Mouse (Mus musculus) midbrain, embryonic 11.5 days (tissue): ENCODE results near the gene Gm11011. TPM values are rescaled to one million over a fixed set of nuclear protein-coding genes. Genes with fewer than 3 reads are reported as not detected.

ENCODE experiments used
- ATAC-seq: fragments of 200-750 bp; cut with Nextera tagmentation; 2 replicates; pipeline ENCODE4 v1.8.0; 2017; ENCODE audit warnings: moderate TSS enrichment, moderate library complexity; ENCODE audit not compliant: low FRiP score
- DNase-seq: peaks from one replicate; pipeline ENCODE4 v3.0.0; 2015; ENCODE audit warnings: low spot score; ENCODE audit errors: missing footprints
- H3K27ac ChIP-seq: fragments of 300-500 bp; sonication (generic); 2 replicates; pipeline ENCODE4 v1.5.1; 2014; ENCODE audit warnings: low read depth, low read length
- H3K27me3 ChIP-seq: fragments of 300-500 bp; sonication (generic); 2 replicates; pipeline ENCODE4 v1.6.1; 2014; ENCODE audit warnings: mild to moderate bottlenecking, low read length, moderate library complexity, mixed read lengths; ENCODE audit not compliant: control insufficient read depth, insufficient read depth
- H3K36me3 ChIP-seq: fragments of 300-500 bp; sonication (generic); 2 replicates; pipeline ENCODE4 v1.6.1; 2014; ENCODE audit warnings: mild to moderate bottlenecking, low read length, moderate library complexity, mixed read lengths; ENCODE audit not compliant: control insufficient read depth, insufficient read depth
- H3K4me1 ChIP-seq: fragments of 300-500 bp; sonication (generic); 2 replicates; pipeline ENCODE4 v1.6.1; 2014; ENCODE audit warnings: low read length; ENCODE audit not compliant: control insufficient read depth, insufficient read depth
- H3K4me2 ChIP-seq: fragments of 300-500 bp; sonication (generic); 2 replicates; pipeline ENCODE4 v1.6.1; 2014; ENCODE audit warnings: mild to moderate bottlenecking, moderate library complexity
- H3K4me3 ChIP-seq: fragments of 300-500 bp; sonication (generic); 2 replicates; pipeline ENCODE4 v1.5.1; 2014; ENCODE audit warnings: low read depth, low read length
- H3K9ac ChIP-seq: fragments of 300-500 bp; sonication (generic); 2 replicates; pipeline ENCODE4 v1.6.1; 2014; ENCODE audit warnings: low read length
- H3K9me3 ChIP-seq: fragments of 300-500 bp; sonication (generic); 2 replicates; pipeline ENCODE4 v1.6.1; 2016; ENCODE audit warnings: low read length; ENCODE audit not compliant: control insufficient read depth
- WGBS: fragments of 180-500 bp; shearing (Covaris S2); extraction: QIAGEN DNeasy Blood & Tissue Kit; methylation state at CpG from one replicate; pipeline ENCODE4 v1.1.7; 2014; 5-methylcytosine and 5-hydroxymethylcytosine counted together
- polyA plus RNA-seq: library from polyadenylated mRNA; unstranded; fragments of >200 nt; fragmentation: Nextera tagmentation; extraction: Ambion mirVana; gene quantifications from 2 replicates; pipeline ENCODE4 v1.2.1, GENCODE M21; 2014

The Gm11011 gene
- polyA plus RNA-seq, 1 experiment from 2014 or later = not detected

- ATAC-seq (no peak), DNase-seq (peak; percentile 21)
- H3K27me3 ChIP-seq = no peaks in the 10 kb centered on the region
- H3K4me3 ChIP-seq = no peak overlapping the region
- no peaks in the 10 kb centered on the region for H3K36me3 ChIP-seq
- 82% methylated on average over 7 of the region's 7 CpGs for WGBS
- no peaks in the 10 kb centered on the region for H3K4me1 ChIP-seq
- no peak overlapping the region for H3K27ac ChIP-seq
- H3K9ac ChIP-seq = no peak overlapping the region
- H3K4me2 ChIP-seq = no peak overlapping the region
- no peaks in the 10 kb centered on the region for H3K9me3 ChIP-seq
Observed at GRCm38 (mm10) chr2:169577508-169578196, 9.9 kb downstream of the Gm11011 start.

GRCm38 (mm10) chr2:169570063-169570462 lies 17.5 kb downstream of the Gm11011 start:
- DNase-seq = peak; percentile 61
- no peak for ATAC-seq
- Histone ChIP-seq H3K27me3 (no peaks in the 10 kb centered on the region), H3K9me3 (no peaks in the 10 kb centered on the region), H3K4me2 (no peak overlapping the region), H3K27ac (no peak overlapping the region), H3K36me3 (no peaks in the 10 kb centered on the region), H3K4me3 (no peak overlapping the region), H3K4me1 (no peaks in the 10 kb centered on the region), H3K9ac (no peak overlapping the region)
- 91% methylated on average over 10 of the region's 10 CpGs for WGBS

GRCm38 (mm10) chr2:169566159-169566558 lies 21.4 kb downstream of the Gm11011 start:
- no peaks in the 10 kb centered on the region for H3K36me3 ChIP-seq
- H3K9me3 ChIP-seq = no peaks in the 10 kb centered on the region
- ATAC-seq (no peak), DNase-seq (peak; percentile 49)
- H3K4me1 ChIP-seq = no peaks in the 10 kb centered on the region
- H3K4me2 ChIP-seq = no peak overlapping the region
- no peak overlapping the region for H3K4me3 ChIP-seq
- no peak overlapping the region for H3K9ac ChIP-seq
- H3K27me3 ChIP-seq = no peaks in the 10 kb centered on the region
- no peak overlapping the region for H3K27ac ChIP-seq
- WGBS = 75% methylated on average over 4 of the region's 4 CpGs

- Histone ChIP-seq H3K9ac (no peak overlapping the region), H3K9me3 (no peaks in the 10 kb centered on the region), H3K27me3 (no peaks in the 10 kb centered on the region), H3K4me2 (no peak overlapping the region), H3K4me3 (no peak overlapping the region), H3K4me1 (no peaks in the 10 kb centered on the region), H3K27ac (no peak overlapping the region), H3K36me3 (no peaks in the 10 kb centered on the region)
- WGBS = 88% methylated on average over 7 of the region's 7 CpGs
- ATAC-seq = no peak
- DNase-seq = no peak
Observed at GRCm38 (mm10) chr2:169565751-169566150, 21.8 kb downstream of the Gm11011 start.

GRCm38 (mm10) chr2:169545674-169546073 lies 41.9 kb downstream of the Gm11011 start:
- Histone ChIP-seq H3K4me2 (no peak overlapping the region), H3K36me3 (no peaks in the 10 kb centered on the region), H3K9me3 (no peaks in the 10 kb centered on the region), H3K27me3 (no peaks in the 10 kb centered on the region), H3K27ac (no peak overlapping the region), H3K4me3 (no peak overlapping the region), H3K9ac (no peak overlapping the region), H3K4me1 (peaks cover 4% of the 10 kb centered on the region; the same call in 1 of the 2 replicates)
- 92% methylated on average over 7 of the region's 7 CpGs for whole genome bisulfite sequencing
- ATAC-seq = no peak
- DNase-seq = no peak

- H3K9me3 ChIP-seq = no peaks in the 10 kb centered on the region
- no peaks in the 10 kb centered on the region for H3K36me3 ChIP-seq
- H3K4me3 ChIP-seq = no peak overlapping the region
- WGBS = 70% methylated on average over 4 of the region's 4 CpGs
- no peaks in the 10 kb centered on the region for H3K27me3 ChIP-seq
- H3K4me1 ChIP-seq = no peaks in the 10 kb centered on the region
- no peak overlapping the region for H3K9ac ChIP-seq
- DNase-seq (no peak), ATAC-seq (no peak)
- H3K27ac ChIP-seq = no peak overlapping the region
- no peak overlapping the region for H3K4me2 ChIP-seq
Observed at GRCm38 (mm10) chr2:169538906-169539305, 48.6 kb downstream of the Gm11011 start.

Other genes with a start within 250 kb of the Gm11011 start
- gene Tshz2, start 45.3 kb upstream of the Gm11011 start, polyA plus RNA-seq = 1.3 and 1.9 TPM in 2 replicates